Mouse (Mus musculus): ENCODE data around the gene Pde2a. TPM values are rescaled to one million over a fixed set of nuclear protein-coding genes. Genes with fewer than 3 reads are reported as not detected.
A peak's percentile ranks its signal among the peaks of the same experiment; 100 is the strongest.

The Pde2a gene
- polyA plus RNA-seq, 1 experiment from 2014 or later: 5.9 TPM

GRCm38 (mm10) chr7:101426692-101427091 lies 5.2 kb downstream of the Pde2a start:
- H3K9me3 ChIP-seq (replicated peaks; ENCODE audit: control insufficient read depth, low read length): no peaks in the 10 kb centered on the region
- H3K4me1 ChIP-seq (ENCODE audit: control insufficient read depth, insufficient read depth, low read length): no peaks in the 10 kb centered on the region
- H3K36me3 ChIP-seq (ENCODE audit: control insufficient read depth, insufficient read depth, low read length): no peaks in the 10 kb centered on the region
- H3K4me2 ChIP-seq: no peak overlapping the region
- H3K4me3 ChIP-seq (ENCODE audit: low read depth, low read length): no peak overlapping the region
- H3K27me3 ChIP-seq (ENCODE audit: control insufficient read depth, insufficient read depth, low read length): peaks cover 20% of the 10 kb centered on the region
- H3K9ac ChIP-seq (ENCODE audit: low read depth, low read length): no peak overlapping the region
- 63% methylated on average over 8 of the region's 8 CpGs for WGBS (ENCODE audit: insufficient replicate concordance)
- no peak for ATAC-seq (replicated peaks; ENCODE audit: insufficient number of reproducible peaks, low FRiP score, low TSS enrichment)
- H3K27ac ChIP-seq (ENCODE audit: low read depth, low read length): no peak overlapping the region

- H3K27me3 ChIP-seq (ENCODE audit: control insufficient read depth, insufficient read depth, low read length): peaks cover 16% of the 10 kb centered on the region
- H3K4me2 ChIP-seq: no peak overlapping the region
- no peaks in the 10 kb centered on the region for H3K9me3 ChIP-seq (replicated peaks; ENCODE audit: control insufficient read depth, low read length)
- no peak overlapping the region for H3K27ac ChIP-seq (ENCODE audit: low read depth, low read length)
- no peaks in the 10 kb centered on the region for H3K4me1 ChIP-seq (ENCODE audit: control insufficient read depth, insufficient read depth, low read length)
- no peaks in the 10 kb centered on the region for H3K36me3 ChIP-seq (ENCODE audit: control insufficient read depth, insufficient read depth, low read length)
- WGBS (ENCODE audit: insufficient replicate concordance): 17% methylated on average over 2 of the region's 2 CpGs
- no peak overlapping the region for H3K9ac ChIP-seq (ENCODE audit: low read depth, low read length)
- no peak for ATAC-seq (replicated peaks; ENCODE audit: insufficient number of reproducible peaks, low FRiP score, low TSS enrichment)
- H3K4me3 ChIP-seq (ENCODE audit: low read depth, low read length): no peak overlapping the region
Measured at GRCm38 (mm10) chr7:101427736-101428135, 6.2 kb downstream of the Pde2a start.

GRCm38 (mm10) chr7:101435038-101435437 lies 13.5 kb downstream of the Pde2a start:
- Histone ChIP-seq H3K4me3 (ENCODE audit: low read depth, low read length) (no peak overlapping the region), H3K36me3 (ENCODE audit: control insufficient read depth, insufficient read depth, low read length) (no peaks in the 10 kb centered on the region), H3K4me1 (ENCODE audit: control insufficient read depth, insufficient read depth, low read length) (no peaks in the 10 kb centered on the region), H3K9me3 (replicated peaks; ENCODE audit: control insufficient read depth, low read length) (no peaks in the 10 kb centered on the region), H3K4me2 (no peak overlapping the region), H3K27me3 (ENCODE audit: control insufficient read depth, insufficient read depth, low read length) (0 out of 2 replicates have a peak, but pooled peaks cover 6% of the 10 kb centered on the region), H3K27ac (ENCODE audit: low read depth, low read length) (no peak overlapping the region), H3K9ac (ENCODE audit: low read depth, low read length) (no peak overlapping the region)
- WGBS (ENCODE audit: insufficient replicate concordance): 62% methylated on average over 6 of the region's 6 CpGs
- no peak for ATAC-seq (replicated peaks; ENCODE audit: insufficient number of reproducible peaks, low FRiP score, low TSS enrichment)

- H3K9ac ChIP-seq (ENCODE audit: low read depth, low read length): no peak overlapping the region
- 10% methylated on average over 1 of the region's 1 CpGs for WGBS (ENCODE audit: insufficient replicate concordance)
Measured at GRCm38 (mm10) chr7:101437876-101438275, 16.4 kb downstream of the Pde2a start.

GRCm38 (mm10) chr7:101443093-101443492 lies 21.6 kb downstream of the Pde2a start:
- 74% methylated on average over 10 of the region's 10 CpGs for WGBS (ENCODE audit: insufficient replicate concordance)
- no peaks in the 10 kb centered on the region for H3K4me1 ChIP-seq (ENCODE audit: control insufficient read depth, insufficient read depth, low read length)
- no peak for ATAC-seq (replicated peaks; ENCODE audit: insufficient number of reproducible peaks, low FRiP score, low TSS enrichment)
- H3K9ac ChIP-seq (ENCODE audit: low read depth, low read length): no peak overlapping the region
- H3K9me3 ChIP-seq (replicated peaks; ENCODE audit: control insufficient read depth, low read length): no peaks in the 10 kb centered on the region
- no peak overlapping the region for H3K27ac ChIP-seq (ENCODE audit: low read depth, low read length)
- H3K4me3 ChIP-seq (ENCODE audit: low read depth, low read length): no peak overlapping the region
- H3K36me3 ChIP-seq (ENCODE audit: control insufficient read depth, insufficient read depth, low read length): no peaks in the 10 kb centered on the region
- peaks cover 26% of the 10 kb centered on the region for H3K27me3 ChIP-seq (ENCODE audit: control insufficient read depth, insufficient read depth, low read length)
- H3K4me2 ChIP-seq: no peak overlapping the region

More at GRCm38 (mm10) chr7:101437876-101438275, 16.4 kb downstream of the Pde2a start:
- H3K4me3 ChIP-seq (ENCODE audit: low read depth, low read length): no peak overlapping the region
- peaks cover 10% of the 10 kb centered on the region for H3K27me3 ChIP-seq (ENCODE audit: control insufficient read depth, insufficient read depth, low read length)
- H3K4me1 ChIP-seq (ENCODE audit: control insufficient read depth, insufficient read depth, low read length): no peaks in the 10 kb centered on the region
- no peak for ATAC-seq (replicated peaks; ENCODE audit: insufficient number of reproducible peaks, low FRiP score, low TSS enrichment)
- H3K27ac ChIP-seq (ENCODE audit: low read depth, low read length): no peak overlapping the region
- H3K4me2 ChIP-seq: no peak overlapping the region
- H3K36me3 ChIP-seq (ENCODE audit: control insufficient read depth, insufficient read depth, low read length): no peaks in the 10 kb centered on the region
- H3K9me3 ChIP-seq (replicated peaks; ENCODE audit: control insufficient read depth, low read length): no peaks in the 10 kb centered on the region

- Histone ChIP-seq H3K27me3 (ENCODE audit: control insufficient read depth, insufficient read depth, low read length) (peaks cover 30% of the 10 kb centered on the region), H3K4me2 (no peak overlapping the region), H3K9me3 (replicated peaks; ENCODE audit: control insufficient read depth, low read length) (no peaks in the 10 kb centered on the region), H3K36me3 (ENCODE audit: control insufficient read depth, insufficient read depth, low read length) (no peaks in the 10 kb centered on the region), H3K4me3 (ENCODE audit: low read depth, low read length) (no peak overlapping the region), H3K4me1 (ENCODE audit: control insufficient read depth, insufficient read depth, low read length) (no peaks in the 10 kb centered on the region), H3K9ac (ENCODE audit: low read depth, low read length) (no peak overlapping the region), H3K27ac (ENCODE audit: low read depth, low read length) (no peak overlapping the region)
- ATAC-seq (replicated peaks; ENCODE audit: insufficient number of reproducible peaks, low FRiP score, low TSS enrichment): no peak
- WGBS (ENCODE audit: insufficient replicate concordance): 76% methylated on average over 4 of the region's 4 CpGs
Measured at GRCm38 (mm10) chr7:101444211-101444610, 22.7 kb downstream of the Pde2a start.

GRCm38 (mm10) chr7:101449855-101450254 lies 28.4 kb downstream of the Pde2a start:
- peaks cover 36% of the 10 kb centered on the region for H3K27me3 ChIP-seq (ENCODE audit: control insufficient read depth, insufficient read depth, low read length)
- no peak overlapping the region for H3K9ac ChIP-seq (ENCODE audit: low read depth, low read length)
- 40% methylated on average over 3 of the region's 3 CpGs for WGBS (ENCODE audit: insufficient replicate concordance)
- H3K4me2 ChIP-seq: no peak overlapping the region
- no peak overlapping the region for H3K4me3 ChIP-seq (ENCODE audit: low read depth, low read length)
- no peak for ATAC-seq (replicated peaks; ENCODE audit: insufficient number of reproducible peaks, low FRiP score, low TSS enrichment)
- H3K9me3 ChIP-seq (replicated peaks; ENCODE audit: control insufficient read depth, low read length): no peaks in the 10 kb centered on the region
- H3K36me3 ChIP-seq (ENCODE audit: control insufficient read depth, insufficient read depth, low read length): no peaks in the 10 kb centered on the region
- no peak overlapping the region for H3K27ac ChIP-seq (ENCODE audit: low read depth, low read length)
- H3K4me1 ChIP-seq (ENCODE audit: control insufficient read depth, insufficient read depth, low read length): no peaks in the 10 kb centered on the region

GRCm38 (mm10) chr7:101450422-101451401 lies 29.2 kb downstream of the Pde2a start:
- Histone ChIP-seq H3K9ac (ENCODE audit: low read depth, low read length) (peak overlapping the region; percentile 56; the same call in 1 of the 2 replicates), H3K4me1 (ENCODE audit: control insufficient read depth, insufficient read depth, low read length) (no peaks in the 10 kb centered on the region), H3K27me3 (ENCODE audit: control insufficient read depth, insufficient read depth, low read length) (peaks cover 39% of the 10 kb centered on the region), H3K36me3 (ENCODE audit: control insufficient read depth, insufficient read depth, low read length) (no peaks in the 10 kb centered on the region), H3K4me2 (peak overlapping the region; percentile 97), H3K27ac (ENCODE audit: low read depth, low read length) (no peak overlapping the region), H3K4me3 (ENCODE audit: low read depth, low read length) (peak overlapping the region; percentile 57), H3K9me3 (replicated peaks; ENCODE audit: control insufficient read depth, low read length) (no peaks in the 10 kb centered on the region)
- peak; percentile 56 for ATAC-seq (replicated peaks; ENCODE audit: insufficient number of reproducible peaks, low FRiP score, low TSS enrichment)
- WGBS (ENCODE audit: insufficient replicate concordance): under 1% methylated on average over 66 of the region's 68 CpGs

All from heart, embryonic 11.5 days (tissue).